Comparison of ENCODE assay signal across 8 mouse cellular contexts in the genomic region with DNA sequence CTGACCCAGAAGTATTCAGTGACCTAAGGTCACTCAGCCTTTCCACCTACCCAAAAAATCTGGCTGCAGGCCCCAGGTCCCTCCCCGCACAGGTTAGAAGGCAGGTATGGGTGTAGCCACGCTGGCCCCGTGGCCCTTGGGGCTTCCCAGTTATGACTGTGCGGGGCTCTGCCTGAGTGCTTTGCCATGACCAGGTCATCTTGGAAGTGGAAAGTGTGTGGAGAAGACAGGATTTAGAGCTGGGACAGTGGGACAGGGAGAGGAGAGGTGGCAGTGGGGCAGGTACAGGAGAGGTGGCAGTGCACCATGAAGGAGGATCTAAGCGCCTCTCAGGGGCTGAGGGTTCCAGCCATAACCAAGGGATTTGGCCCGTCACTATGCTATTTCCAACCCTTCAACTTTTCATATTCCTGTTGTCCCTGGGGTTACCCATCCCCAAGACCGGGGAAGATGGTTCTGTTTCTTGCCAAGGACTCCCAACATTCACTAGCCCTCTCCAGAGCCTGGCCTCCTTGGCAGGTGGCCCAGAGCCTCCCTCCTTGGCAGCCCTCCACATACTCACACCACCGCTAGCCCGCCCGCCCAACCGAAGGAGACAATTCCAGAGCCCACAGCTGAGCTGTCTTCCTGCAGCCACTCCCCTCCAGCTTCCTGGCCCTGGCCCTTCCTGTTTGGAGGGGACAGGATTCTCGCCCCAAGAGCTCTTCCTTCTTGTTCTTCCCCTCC. TPM values are rescaled to one million over a fixed set of nuclear protein-coding genes. Genes with fewer than 3 reads are reported as not detected.
DNase-seq lines count a peak whose midpoint lies in the region; ATAC-seq lines count a peak whose summit lies in the region.

No protein-coding gene starts in this region.

- H3K27me3 ChIP-seq in limb, embryonic 15.5 days, result no peaks in the 10 kb centered on the region
- no peaks in the 10 kb centered on the region for H3K27me3 ChIP-seq in neural tube, embryonic 14.5 days (ENCODE audit: control insufficient read depth, insufficient read depth, low read length)

- peak overlapping the region; percentile 6; the same call in 1 of the 2 replicates for H3K27ac ChIP-seq in limb, embryonic 15.5 days
- H3K27ac ChIP-seq in neural tube, embryonic 14.5 days (ENCODE audit: low read depth, low read length), result no peak overlapping the region; the same call in 1 of the 2 replicates

- no peak overlapping the region for H3K4me2 ChIP-seq in limb, embryonic 15.5 days
- H3K4me2 ChIP-seq in neural tube, embryonic 14.5 days (ENCODE audit: low read depth, low read length), result no peak overlapping the region

- peak; percentile 57 for DNase-seq in 3T3-L1 (ENCODE audit: low read depth, low spot score)
- DNase-seq in adrenal gland, adult 18-20 months (ENCODE audit: low spot score in 2 of 2), result peak; percentile 80
- peak; percentile 88 for DNase-seq in gastrocnemius, postnatal 14 days
- peak; percentile 92 for DNase-seq in kidney, adult 11 months
- peak; percentile 81 to 90 for DNase-seq in urinary bladder, postnatal 4 days (ENCODE audit: low spot score in 2 of 2)
- DNase-seq in embryo, embryonic 11 days, result no peak

- H3K4me1 ChIP-seq in limb, embryonic 15.5 days, result peaks cover 60% of the 10 kb centered on the region
- no peaks in the 10 kb centered on the region for H3K4me1 ChIP-seq in neural tube, embryonic 14.5 days (ENCODE audit: control insufficient read depth, insufficient read depth, low read length)

- intact Hi-C loops in gastrocnemius, postnatal 14 days (cut with DNase I; ENCODE audit: low total_unique reads), result loop anchor here (5.0 kb wide), 1 partner anchor 87 kb away; no protein-coding TSS in a partner anchor

- H3K4me3 ChIP-seq in limb, embryonic 15.5 days, result no peak overlapping the region
- H3K4me3 ChIP-seq in neural tube, embryonic 14.5 days (ENCODE audit: low read depth, low read length), result no peak overlapping the region

- H3K9me3 ChIP-seq in limb, embryonic 15.5 days, result no peaks in the 10 kb centered on the region
- H3K9me3 ChIP-seq in neural tube, embryonic 14.5 days (ENCODE audit: control insufficient read depth, low read length), result no peaks in the 10 kb centered on the region

- H3K9ac ChIP-seq in limb, embryonic 15.5 days, result no peak overlapping the region
- H3K9ac ChIP-seq in neural tube, embryonic 14.5 days (replicated peaks; ENCODE audit: low read depth, low read length), result no peak overlapping the region

- peaks cover 72% of the 10 kb centered on the region for H3K36me3 ChIP-seq in limb, embryonic 15.5 days
- H3K36me3 ChIP-seq in neural tube, embryonic 14.5 days (ENCODE audit: control insufficient read depth, insufficient read depth, low read length), result no peaks in the 10 kb centered on the region

- 51% methylated on average over 12 of the region's 12 CpGs for WGBS in limb, embryonic 15.5 days
- WGBS in neural tube, embryonic 14.5 days, result 71% methylated on average over 12 of the region's 12 CpGs

- ATAC-seq in limb, embryonic 15.5 days (ENCODE audit: insufficient number of reproducible peaks, low FRiP score, low TSS enrichment, low read depth), result no peak
- ATAC-seq in neural tube, embryonic 14.5 days (ENCODE audit: low read depth), result peak; percentile 52; the same call in 1 of the 2 replicates

RNA-seq across cellular contexts. Expression of a gene that starts 13.3 kb away (rescaled TPM):
- total RNA-seq in adrenal gland, adult 18-20 months (2021), result 1 to 10 TPM; 5.2 to 5.5 TPM
- 10 to 100 TPM in 1 of 2 experiments, 1 to 10 TPM in 1; 7.1 to 10.9 TPM for total RNA-seq in gastrocnemius, postnatal 14 days (2021)
- 39.5 and 41.8 TPM in 2 replicates for polyA plus RNA-seq in limb, embryonic 15.5 days (2015; fragmentation: Nextera tagmentation; extraction: Ambion mirVana)
- 2.9 and 7.9 TPM in 2 replicates for polyA plus RNA-seq in neural tube, embryonic 14.5 days (2014; fragmentation: Nextera tagmentation; extraction: Ambion mirVana)

RNA-seq across cellular contexts. Expression of a gene that starts 18.9 kb away (rescaled TPM):
- total RNA-seq in adrenal gland, adult 18-20 months (2021), result 1 to 10 TPM; 1.4 to 1.6 TPM
- total RNA-seq in gastrocnemius, postnatal 14 days (2021), result not detected
- 0.22 TPM in 1 of 2 replicates, not detected in the other for polyA plus RNA-seq in limb, embryonic 15.5 days (2015; fragmentation: Nextera tagmentation; extraction: Ambion mirVana)
- 0.11 and 0.21 TPM in 2 replicates for polyA plus RNA-seq in neural tube, embryonic 14.5 days (2014; fragmentation: Nextera tagmentation; extraction: Ambion mirVana)

RNA-seq across cellular contexts. Expression of a gene that starts 28.5 kb away (rescaled TPM):
- total RNA-seq in adrenal gland, adult 18-20 months (2021), result 1 to 10 TPM; 7.7 to 9.8 TPM
- 1 to 10 TPM; 9.6 to 9.8 TPM for total RNA-seq in gastrocnemius, postnatal 14 days (2021)
- 28.2 and 32.1 TPM in 2 replicates for polyA plus RNA-seq in limb, embryonic 15.5 days (2015; fragmentation: Nextera tagmentation; extraction: Ambion mirVana)
- polyA plus RNA-seq in neural tube, embryonic 14.5 days (2014; fragmentation: Nextera tagmentation; extraction: Ambion mirVana), result 66.6 and 103 TPM in 2 replicates

RNA-seq across cellular contexts. Expression of a gene that starts 47.4 kb away (rescaled TPM):
- 10 to 100 TPM; 61.9 to 65.1 TPM for total RNA-seq in adrenal gland, adult 18-20 months (2021)
- total RNA-seq in gastrocnemius, postnatal 14 days (2021), result 10 to 100 TPM; 37.3 to 39.4 TPM
- 121 and 122 TPM in 2 replicates for polyA plus RNA-seq in limb, embryonic 15.5 days (2015; fragmentation: Nextera tagmentation; extraction: Ambion mirVana)
- polyA plus RNA-seq in neural tube, embryonic 14.5 days (2014; fragmentation: Nextera tagmentation; extraction: Ambion mirVana), result 118 TPM in 2 replicates
